ENCODE assay signal across 20 mouse cellular contexts in the genomic region with DNA sequence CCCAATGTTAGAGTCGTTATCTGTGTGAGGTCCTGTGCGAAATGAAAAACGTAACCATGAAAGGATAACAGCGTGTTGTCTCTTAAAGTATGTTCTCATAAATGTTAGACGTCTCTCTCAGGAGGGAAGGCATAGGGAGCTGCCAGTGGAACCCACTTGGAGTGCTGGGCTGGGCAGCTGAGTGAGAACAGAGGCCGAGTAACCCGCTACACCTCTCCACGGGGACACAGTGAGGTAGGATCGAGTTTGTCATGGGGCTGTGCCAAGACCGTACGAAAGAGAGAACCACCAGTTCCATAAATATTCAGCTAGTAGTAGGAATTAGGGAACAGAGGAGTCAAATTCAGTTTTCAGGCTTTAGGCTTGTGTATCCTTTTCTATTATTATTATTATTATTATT. TPM values are rescaled to one million over a fixed set of nuclear protein-coding genes. Genes with fewer than 3 reads are reported as not detected.
DNase-seq lines count a peak whose midpoint lies in the region; ATAC-seq and TF ChIP-seq lines count a peak whose summit lies in the region.
"Had no signal": no experiment of that assay in that cellular context is flagged by ENCODE, and none has a peak within 500 bp of the region (broad histone marks: within the 10 kb centered on the region; RNA-seq: fewer than 3 reads in every experiment).

No protein-coding gene starts in this region.

- H3K4me3 ChIP-seq in gastrocnemius, adult 2 months = no peak overlapping the region
- H3K4me3 ChIP-seq in layer of hippocampus, adult 2 months = no peak overlapping the region
- no peak overlapping the region for H3K4me3 ChIP-seq in testis, adult 2 months (ENCODE audit: control insufficient read depth, low read depth, low read length)
- H3K4me3 ChIP-seq: embryonic facial prominence, embryonic 12.5 days; embryonic facial prominence, embryonic 15.5 days; hindbrain, embryonic 13.5 days had no signal

- no peaks in the 10 kb centered on the region for H3K36me3 ChIP-seq in testis, adult 2 months (ENCODE audit: control insufficient read depth, insufficient read depth, low read length)
- H3K36me3 ChIP-seq: embryonic facial prominence, embryonic 12.5 days; embryonic facial prominence, embryonic 15.5 days had no signal

- H3K27ac ChIP-seq in gastrocnemius, adult 2 months = peak overlapping the region; percentile 78
- H3K27ac ChIP-seq in layer of hippocampus, adult 2 months = peak overlapping the region; percentile 83
- H3K27ac ChIP-seq in testis, adult 2 months (ENCODE audit: control insufficient read depth, insufficient read depth, low read depth, low read length) = peak overlapping the region; percentile 58; the same call in 1 of the 2 replicates
- H3K27ac ChIP-seq: embryonic facial prominence, embryonic 12.5 days; embryonic facial prominence, embryonic 15.5 days; hindbrain, embryonic 13.5 days had no signal

- no peak for TF ChIP-seq POLR2A in testis, adult 2 months (IDR thresholded peaks at IDR 0.05; ENCODE audit: control insufficient read depth, low read depth, low read length)

- H3K4me1 ChIP-seq in testis, adult 2 months (ENCODE audit: control insufficient read depth, insufficient read depth, low read length) = peaks cover 3% of the 10 kb centered on the region; the same call in 1 of the 2 replicates

- intact Hi-C loops in gastrocnemius, adult 2 months (cut with DNase I) = no loop called here

- no peak for DNase-seq in cerebellum, adult 9-11 months
- no peak for DNase-seq in gastrocnemius, adult 2 months
- DNase-seq in gastrocnemius, postnatal 25 days = no peak
- DNase-seq in layer of hippocampus, adult 2 months (ENCODE audit: low spot score in 2 of 2) = no peak
- no peak for DNase-seq in layer of hippocampus, adult 9-11 months
- no peak for DNase-seq in testis, postnatal 10 days (ENCODE audit: low spot score)
- DNase-seq: adrenal gland, adult 8-10 months; adrenal gland, postnatal 25 days; forebrain, postnatal 0 days; gastrocnemius, postnatal 14 days had no signal

- peak; percentile 45; the same call in 1 of the 2 replicates for ATAC-seq in cerebellum, adult (ENCODE audit: insufficient number of reproducible peaks, low FRiP score, low TSS enrichment)
- ATAC-seq: activated CD4-positive, CD25-positive, alpha-beta regulatory T cell, adult 4 months; forebrain, postnatal 0 days; hindbrain, embryonic 16.5 days; inflammation-experienced regulatory T-cells, adult 6 months; intestine, embryonic 16.5 days had no signal

- H3K27me3 ChIP-seq in testis, adult 2 months (ENCODE audit: control insufficient read depth, insufficient read depth, low read length) = no peaks in the 10 kb centered on the region
- H3K27me3 ChIP-seq: embryonic facial prominence, embryonic 12.5 days; embryonic facial prominence, embryonic 15.5 days; hindbrain, embryonic 13.5 days had no signal

- TF ChIP-seq CTCF in gastrocnemius, adult 2 months (IDR thresholded peaks at IDR 0.05) = no peak
- no peak for TF ChIP-seq CTCF in layer of hippocampus, adult 2 months (conservative IDR thresholded peaks at IDR 0.05)
- TF ChIP-seq CTCF in testis, adult 2 months (IDR thresholded peaks at IDR 0.05; ENCODE audit: control insufficient read depth, insufficient read depth, insufficient replicate concordance, low read depth, low read length) = no peak

RNA-seq across cellular contexts. Expression of gene Rab30, which starts 42.5 kb away (rescaled TPM):
- total RNA-seq in gastrocnemius, adult 2 months (2021) = 1 to 10 TPM; 6.5 to 7.7 TPM
- 10 to 100 TPM in 1 of 2 experiments, 1 to 10 TPM in 1; 6.7 to 12.7 TPM for total RNA-seq in gastrocnemius, postnatal 25 days (2021)
- 10 to 100 TPM; 41.2 to 47.2 TPM for total RNA-seq in layer of hippocampus, adult 2 months (2021)
- polyA plus RNA-seq in testis, adult 2 months (2012; rRNA removed) = 0.63 and 1.3 TPM in 2 replicates
- total RNA-seq: hematopoietic stem cell, adult 5-6 weeks had no signal
